Mouse (Mus musculus) layer of hippocampus, adult 8-10 months (tissue): ENCODE measurements at regions not wholly inside any gene's neighbourhood (a gene's known extent, or its start where the extent isn't known, plus 50 kb on each side); places are given as distances from the start of the nearest gene placed in this dataset.
"Not testable (repeated sequence)": the region's sequence is repeated elsewhere in the genome, so short reads cannot be mapped to it uniquely, and the experiment has no call there.

Experiments used
- DNase-seq, 2 experiments: peaks; one replicate each; pipeline ENCODE4 v3.0.0; 2022; ENCODE audit warnings: low spot score in 2 of 2

- DNase-seq = no peak
Measured at GRCm38 (mm10) chr10:46072550-46073470, 495.2 kb downstream of the Hace1 start.

GRCm38 (mm10) chr10:46087766-46088165 is 510.1 kb downstream of the Hace1 start:
- no peak for DNase-seq

GRCm38 (mm10) chr10:46100837-46101236 is 523.2 kb downstream of the Hace1 start:
- no peak for DNase-seq

- DNase-seq = no peak
Measured at GRCm38 (mm10) chr10:46108810-46109209, 531.2 kb downstream of the Hace1 start.

GRCm38 (mm10) chr10:46114631-46115130 is 537.1 kb downstream of the Hace1 start:
- no peak for DNase-seq

- DNase-seq = not testable (repeated sequence)
Measured at GRCm38 (mm10) chr10:46122409-46122808, 544.8 kb downstream of the Hace1 start.

GRCm38 (mm10) chr10:46123795-46124194 is 546.2 kb downstream of the Hace1 start:
- DNase-seq = no peak

- no peak for DNase-seq
Measured at GRCm38 (mm10) chr10:46135120-46135748, 557.6 kb downstream of the Hace1 start.

GRCm38 (mm10) chr10:46174035-46174434 is 596.4 kb downstream of the Hace1 start:
- DNase-seq = no peak

GRCm38 (mm10) chr10:46185763-46186458 is 608.3 kb downstream of the Hace1 start:
- no peak for DNase-seq

GRCm38 (mm10) chr10:46194143-46194542 is 616.5 kb downstream of the Hace1 start:
- DNase-seq = no peak

- no peak for DNase-seq
Measured at GRCm38 (mm10) chr10:46226837-46227402, 649.3 kb downstream of the Hace1 start.

- no peak for DNase-seq
Measured at GRCm38 (mm10) chr10:46229608-46230007, 652.0 kb downstream of the Hace1 start.

GRCm38 (mm10) chr10:46235581-46235980 is 658.0 kb downstream of the Hace1 start:
- no peak for DNase-seq

- DNase-seq = no peak
Measured at GRCm38 (mm10) chr10:46255575-46255974, 677.9 kb downstream of the Hace1 start.

- no peak for DNase-seq
Measured at GRCm38 (mm10) chr10:46269710-46270109, 692.1 kb downstream of the Hace1 start.

GRCm38 (mm10) chr10:46273846-46274245 is 696.2 kb downstream of the Hace1 start:
- no peak for DNase-seq

GRCm38 (mm10) chr10:46294290-46294689 is 716.7 kb downstream of the Hace1 start:
- DNase-seq = no peak

- DNase-seq = no peak
Measured at GRCm38 (mm10) chr10:46298352-46298751, 720.7 kb downstream of the Hace1 start.

- no peak for DNase-seq
Measured at GRCm38 (mm10) chr10:46299521-46299920, 721.9 kb downstream of the Hace1 start.

GRCm38 (mm10) chr10:46320328-46321038 is 742.9 kb downstream of the Hace1 start:
- DNase-seq = no peak
